Mouse (Mus musculus) myocyte (in vitro differentiated cells): ENCODE measurements around the gene Crybb1. TPM values are rescaled to one million over a fixed set of nuclear protein-coding genes. Genes with fewer than 3 reads are reported as not detected.

Experiments
- H3K27me3 ChIP-seq: one replicate; pipeline ENCODE4 v1.6.1; 2011; ENCODE audit not compliant: control insufficient read depth, insufficient read depth, insufficient read length
- H3K36me3 ChIP-seq: one replicate; pipeline ENCODE4 v1.6.1; 2011; ENCODE audit not compliant: control insufficient read depth, insufficient read depth
- H3K4me2 ChIP-seq: one replicate; pipeline ENCODE4 v1.6.1; 2011; ENCODE audit warnings: low read depth, control low read depth
- H3K4me3 ChIP-seq: one replicate; pipeline ENCODE4 v1.5.1; 2011; ENCODE audit warnings: mild to moderate bottlenecking, control low read depth, moderate library complexity
- H3K79me2 ChIP-seq: one replicate; pipeline ENCODE4 v1.6.1; 2011; ENCODE audit not compliant: control insufficient read depth, insufficient read depth
- H3ac ChIP-seq: one replicate; pipeline ENCODE4 v1.6.1; 2011; ENCODE audit not compliant: control insufficient read depth, insufficient read length
- CEBPB ChIP-seq: IDR thresholded peaks from 2 replicates; pipeline ENCODE4 v1.6.1; 2011; ENCODE audit warnings: mild to moderate bottlenecking, moderate library complexity; ENCODE audit not compliant: poor library complexity, insufficient read depth, severe bottlenecking
- E2F4 ChIP-seq: IDR thresholded peaks from one replicate; pipeline ENCODE4 v1.6.1; 2011; ENCODE audit warnings: mild to moderate bottlenecking, control low read depth, moderate library complexity; ENCODE audit not compliant: insufficient read depth
- MAX ChIP-seq: IDR thresholded peaks from one replicate; pipeline ENCODE4 v1.6.1; 2011; ENCODE audit warnings: low read depth, mild to moderate bottlenecking, control low read depth
- MYOD1 ChIP-seq, 3 experiments: IDR thresholded peaks; one replicate each; pipeline ENCODE4 v1.6.1; 2011; ENCODE audit warnings: control low read depth in 2 of 3, low read depth in 2 of 3, mild to moderate bottlenecking in 2 of 3, moderate library complexity in 1 of 3; ENCODE audit not compliant: insufficient read length in 2 of 3, control insufficient read depth in 1 of 3
- MYOG ChIP-seq, 3 experiments: IDR thresholded peaks; one replicate each; pipeline ENCODE4 v1.6.1; 2011; ENCODE audit warnings: control low read depth in 2 of 3, low read depth in 2 of 3, mild to moderate bottlenecking in 2 of 3; ENCODE audit not compliant: insufficient read length in 2 of 3, control insufficient read depth in 1 of 3, insufficient read depth in 1 of 3
- POLR2A ChIP-seq: IDR thresholded peaks from one replicate; pipeline ENCODE4 v1.6.1; 2011; ENCODE audit warnings: low read depth, mild to moderate bottlenecking, control low read depth, moderate library complexity; ENCODE audit not compliant: insufficient read length
- POLR2AphosphoS2 ChIP-seq: IDR thresholded peaks from one replicate; pipeline ENCODE4 v1.6.1; 2011; ENCODE audit warnings: low read depth, control low read depth; ENCODE audit not compliant: insufficient read length
- REST ChIP-seq: IDR thresholded peaks from one replicate; pipeline ENCODE4 v1.6.1; 2011; ENCODE audit warnings: mild to moderate bottlenecking, control low read depth, moderate library complexity; ENCODE audit not compliant: insufficient read depth, insufficient read length
- SRF ChIP-seq: IDR thresholded peaks from one replicate; pipeline ENCODE4 v1.6.1; 2011; ENCODE audit warnings: low read depth; ENCODE audit not compliant: control insufficient read depth, insufficient read length
- TCF12 ChIP-seq: IDR thresholded peaks from one replicate; pipeline ENCODE4 v1.6.1; 2011; ENCODE audit warnings: mild to moderate bottlenecking, control low read depth; ENCODE audit not compliant: poor library complexity, insufficient read depth, severe bottlenecking
- TCF3 ChIP-seq: IDR thresholded peaks from one replicate; pipeline ENCODE4 v1.6.1; 2011; ENCODE audit warnings: low read depth, control low read depth; ENCODE audit not compliant: insufficient read length
- USF1 ChIP-seq: IDR thresholded peaks from one replicate; pipeline ENCODE4 v1.6.1; 2011; ENCODE audit warnings: low read depth, mild to moderate bottlenecking, control low read depth, moderate library complexity
- polyA plus RNA-seq: library from polyadenylated mRNA; unstranded; fragments of >200 nt; fragmentation: generic; extraction: Trizol; gene quantifications from one replicate; pipeline ENCODE4 v1.2.1, GENCODE M21; 2012; ENCODE audit warnings: missing spikeins

Gene Crybb1
- polyA plus RNA-seq, 1 experiment, result 0.36 TPM

DNA sequence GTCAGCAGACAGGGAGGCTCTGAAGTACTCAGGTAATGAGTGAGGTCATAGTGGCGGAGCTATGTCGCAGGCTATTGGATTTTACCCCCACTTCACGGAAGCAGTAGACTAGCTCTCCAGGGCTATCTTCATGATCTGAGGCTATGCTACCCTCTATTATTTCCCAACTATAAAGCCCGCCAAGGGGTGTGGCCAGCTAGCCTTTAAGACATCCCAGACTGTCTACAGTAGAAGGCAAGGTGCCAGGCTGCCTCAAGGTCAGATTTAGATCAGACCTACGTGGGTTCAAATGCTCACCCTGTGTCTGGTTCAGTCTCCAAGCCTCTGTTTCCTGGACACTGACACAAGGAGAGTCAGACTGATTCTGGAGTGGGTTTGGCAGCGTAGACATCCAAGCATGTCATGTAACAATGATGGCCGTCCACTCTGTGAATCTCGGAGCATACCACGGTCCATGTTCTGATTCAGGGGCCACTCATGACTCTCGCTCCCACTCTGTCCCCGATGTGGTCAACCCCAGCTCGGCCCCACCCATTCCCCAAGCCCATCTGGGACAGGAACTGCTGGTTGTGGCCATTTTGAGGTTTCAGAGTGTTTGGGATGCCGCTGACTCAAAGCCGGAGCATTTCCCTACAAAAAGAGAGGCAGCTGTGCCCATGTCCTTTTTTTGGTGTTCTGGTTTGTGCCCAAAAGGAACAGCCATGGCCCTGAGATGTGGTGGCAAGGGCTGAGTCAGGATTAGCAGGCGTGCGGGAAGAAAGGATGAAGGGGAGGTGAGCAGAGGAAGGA lies 4.4 kb downstream of the Crybb1 start:
- Histone ChIP-seq H3K4me2 (peak overlapping the region; percentile 73), H3K4me3 (peak overlapping the region; percentile 0), H3ac (no peak overlapping the region), H3K79me2 (no peaks in the 10 kb centered on the region), H3K27me3 (no peaks in the 10 kb centered on the region), H3K36me3 (no peaks in the 10 kb centered on the region)
- TF ChIP-seq MYOG (IDR thresholded peaks at IDR 0.05; ENCODE audit: control insufficient read depth in 1 of 3, insufficient read depth in 1 of 3, insufficient read length in 2 of 3, low read depth in 2 of 3) (peak; percentile 29 to 88 (median 73)), TCF3 (peak; percentile 18), REST (no peak), POLR2A (peak; percentile 20), USF1 (no peak), MAX (no peak), MYOD1 (IDR thresholded peaks at IDR 0.05; ENCODE audit: control insufficient read depth in 1 of 3, insufficient read length in 2 of 3, low read depth in 2 of 3) (peak; percentile 27 to 75 (median 54)), TCF12 (peak; percentile 64), E2F4 (no peak), POLR2AphosphoS2 (no peak), CEBPB (peak; percentile 29; the same call in 1 of the 2 replicates)

DNA sequence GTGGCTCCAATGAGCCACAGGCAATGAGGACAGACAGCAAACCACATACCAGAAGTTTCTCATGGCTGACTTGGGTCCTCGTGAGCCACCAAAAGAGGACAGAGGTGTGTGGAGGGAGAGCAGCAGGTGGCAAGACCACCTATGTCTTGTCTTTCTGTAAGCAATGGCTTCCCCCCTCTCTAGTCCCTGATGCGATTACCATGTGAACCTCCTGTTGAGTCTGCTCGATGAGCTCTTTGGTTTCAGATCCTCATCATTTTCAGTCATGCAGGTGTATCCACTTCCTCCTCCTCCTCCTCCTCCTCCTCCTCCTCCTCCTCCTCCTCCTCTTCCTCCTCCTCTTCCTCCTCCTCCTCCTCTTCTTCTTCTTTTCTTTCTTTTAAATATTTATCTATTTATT lies 5.2 kb downstream of the Crybb1 start:
- Histone ChIP-seq H3K79me2 (no peaks in the 10 kb centered on the region), H3K4me2 (peak overlapping the region; percentile 73), H3K27me3 (no peaks in the 10 kb centered on the region), H3K36me3 (no peaks in the 10 kb centered on the region), H3ac (no peak overlapping the region), H3K4me3 (no peak overlapping the region)
- TF ChIP-seq TCF3 (no peak), MYOG (IDR thresholded peaks at IDR 0.05; ENCODE audit: control insufficient read depth in 1 of 3, insufficient read depth in 1 of 3, insufficient read length in 2 of 3, low read depth in 2 of 3) (no peak), POLR2AphosphoS2 (no peak), REST (no peak), E2F4 (no peak), SRF (no peak)

DNA sequence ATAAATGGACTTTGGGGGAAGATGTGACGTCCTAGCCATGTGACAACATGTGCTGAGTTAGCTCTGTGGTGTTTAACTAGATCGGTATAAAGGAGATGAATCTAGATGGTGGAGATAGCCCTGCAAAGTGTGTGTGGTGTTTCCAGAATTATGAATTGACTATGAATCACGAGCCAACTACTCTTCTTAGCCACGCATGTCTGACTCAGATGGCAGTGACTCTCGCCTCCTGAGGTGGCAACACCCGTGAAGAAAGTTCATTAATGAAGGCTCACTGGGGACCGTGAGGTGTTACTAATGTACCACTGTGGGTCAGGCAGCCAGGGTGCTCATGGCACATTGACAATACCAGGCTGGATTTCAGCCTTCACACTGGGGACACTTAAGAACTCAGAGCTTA lies 8.5 kb downstream of the Crybb1 start:
- TF ChIP-seq MYOD1 (IDR thresholded peaks at IDR 0.05; ENCODE audit: control insufficient read depth in 1 of 3, insufficient read length in 2 of 3, low read depth in 2 of 3) (peak in 1 of 3 experiments; percentile 20), E2F4 (no peak), USF1 (peak; percentile 48), TCF12 (no peak), MAX (no peak)
- no peaks in the 10 kb centered on the region for H3K27me3 ChIP-seq
- H3K4me2 ChIP-seq, result peak overlapping the region; percentile 5
- no peaks in the 10 kb centered on the region for H3K36me3 ChIP-seq
- no peak overlapping the region for H3K4me3 ChIP-seq
- H3K79me2 ChIP-seq, result no peaks in the 10 kb centered on the region
- H3ac ChIP-seq, result no peak overlapping the region

DNA sequence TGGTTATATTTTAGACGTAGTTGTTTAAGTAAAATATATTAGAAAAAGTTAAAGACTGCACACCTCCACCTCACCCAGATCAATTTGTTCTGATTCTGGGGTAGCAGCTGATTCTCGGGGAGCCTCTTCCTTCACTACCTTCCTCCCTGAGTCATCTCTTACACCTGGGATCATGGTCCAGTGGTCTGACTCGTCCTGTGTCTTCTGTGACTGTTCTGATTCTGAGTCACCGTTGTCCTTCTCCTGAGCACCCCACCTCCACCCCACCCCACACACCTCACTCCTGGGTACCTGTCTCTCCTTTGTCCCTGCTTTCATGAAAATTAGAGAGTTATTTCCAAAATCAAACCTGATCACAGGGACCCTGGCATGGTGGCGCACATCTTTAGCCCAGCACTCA lies 9.5 kb downstream of the Crybb1 start:
- no peak for TF ChIP-seq E2F4
- TF ChIP-seq CEBPB, result no peak
- TF ChIP-seq TCF3, result no peak
- no peak for TF ChIP-seq SRF
- TF ChIP-seq MAX, result no peak
- no peak for TF ChIP-seq USF1
- no peak for TF ChIP-seq REST
- no peak for TF ChIP-seq MYOD1 (IDR thresholded peaks at IDR 0.05; ENCODE audit: control insufficient read depth in 1 of 3, insufficient read length in 2 of 3, low read depth in 2 of 3)
- no peak for TF ChIP-seq POLR2AphosphoS2
- TF ChIP-seq POLR2A, result no peak
- TF ChIP-seq TCF12, result no peak
- TF ChIP-seq MYOG (IDR thresholded peaks at IDR 0.05; ENCODE audit: control insufficient read depth in 1 of 3, insufficient read depth in 1 of 3, insufficient read length in 2 of 3, low read depth in 2 of 3), result no peak
- Histone ChIP-seq H3K27me3 (no peaks in the 10 kb centered on the region), H3ac (no peak overlapping the region), H3K36me3 (no peaks in the 10 kb centered on the region), H3K4me3 (no peak overlapping the region), H3K4me2 (no peak overlapping the region), H3K79me2 (no peaks in the 10 kb centered on the region)

DNA sequence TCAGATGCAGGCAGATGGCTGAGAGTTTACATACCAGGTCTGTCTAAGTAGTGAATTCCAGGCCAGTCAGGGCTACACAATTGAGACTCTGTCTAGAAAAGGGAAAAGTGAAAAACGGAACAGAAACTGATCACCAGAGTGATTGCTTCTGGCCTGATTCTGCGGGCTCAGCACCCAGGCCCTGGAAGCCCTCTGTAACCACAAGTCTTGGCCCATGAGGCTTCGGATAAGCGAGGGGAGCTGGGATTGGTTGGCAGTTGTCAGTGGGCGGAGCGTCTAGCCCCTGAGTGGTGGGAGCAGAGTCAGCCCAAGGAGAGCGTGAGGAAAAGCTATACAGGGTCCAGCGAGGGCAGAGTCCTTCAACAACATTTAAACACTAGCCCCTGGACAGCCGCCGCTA lies 9.9 kb downstream of the Crybb1 start:
- Histone ChIP-seq H3K27me3 (no peaks in the 10 kb centered on the region), H3K36me3 (no peaks in the 10 kb centered on the region), H3K79me2 (no peaks in the 10 kb centered on the region), H3ac (no peak overlapping the region), H3K4me2 (no peak overlapping the region), H3K4me3 (no peak overlapping the region)
- no peak for TF ChIP-seq POLR2AphosphoS2
- no peak for TF ChIP-seq USF1
- no peak for TF ChIP-seq MAX
- no peak for TF ChIP-seq TCF3
